26 mouse cellular contexts compared by ENCODE assay signal in the genomic region with DNA sequence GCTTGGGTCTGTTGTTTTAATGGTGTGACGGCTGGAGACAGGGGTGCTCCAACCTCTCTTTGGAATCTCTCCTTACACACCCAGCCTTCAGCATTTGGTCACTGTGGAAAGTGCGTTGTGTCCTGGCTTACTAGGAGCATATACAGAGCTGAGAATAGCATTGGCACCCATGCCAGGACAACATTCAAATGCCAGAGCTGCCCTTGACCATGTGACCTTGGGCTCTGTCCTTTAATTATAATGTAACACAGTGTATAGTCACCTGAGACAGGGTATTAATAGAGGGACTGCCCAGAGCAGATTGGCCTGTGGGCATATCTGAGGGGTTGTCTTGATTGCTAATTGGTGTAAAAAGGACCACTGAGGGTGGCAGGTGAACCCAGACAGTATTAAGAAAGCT.
DNase-seq lines count a peak whose midpoint lies in the region; ATAC-seq lines count a peak whose summit lies in the region.
"Had no signal": no experiment of that assay in that cellular context is flagged by ENCODE, and none has a peak within 500 bp of the region (broad histone marks: within the 10 kb centered on the region; RNA-seq: fewer than 3 reads in every experiment).

No protein-coding gene starts in this region.

- H3K9ac ChIP-seq in heart, embryonic 12.5 days: no peak overlapping the region
- H3K9ac ChIP-seq in midbrain, embryonic 11.5 days (ENCODE audit: low read length): no peak overlapping the region
- H3K9ac ChIP-seq in midbrain, embryonic 14.5 days (replicated peaks; ENCODE audit: low read length): no peak overlapping the region
- H3K9ac ChIP-seq: forebrain, embryonic 13.5 days; heart, embryonic 15.5 days; hindbrain, embryonic 13.5 days; intestine, embryonic 15.5 days had no signal

- no peak overlapping the region for H3K4me3 ChIP-seq in heart, embryonic 12.5 days
- H3K4me3 ChIP-seq in midbrain, embryonic 11.5 days (ENCODE audit: low read depth, low read length): no peak overlapping the region
- no peak overlapping the region for H3K4me3 ChIP-seq in midbrain, embryonic 14.5 days (replicated peaks; ENCODE audit: low read depth, low read length)
- H3K4me3 ChIP-seq: forebrain, embryonic 10.5 days; forebrain, embryonic 13.5 days; heart, embryonic 15.5 days; hindbrain, embryonic 10.5 days; hindbrain, embryonic 13.5 days; intestine, embryonic 15.5 days had no signal

- ATAC-seq in heart, embryonic 12.5 days (ENCODE audit: insufficient number of reproducible peaks, low FRiP score): no peak
- no peak for ATAC-seq in midbrain, embryonic 11.5 days (ENCODE audit: low FRiP score)
- ATAC-seq in midbrain, embryonic 14.5 days (ENCODE audit: low FRiP score, low TSS enrichment): no peak
- ATAC-seq: forebrain, embryonic 13.5 days; forebrain, embryonic 16.5 days; hindbrain, embryonic 16.5 days; intestine, embryonic 15.5 days; Patski had no signal

- WGBS in heart, embryonic 12.5 days: 90% methylated on average over 2 of the region's 2 CpGs
- WGBS in midbrain, embryonic 11.5 days: 94% methylated on average over 2 of the region's 2 CpGs
- WGBS in midbrain, embryonic 14.5 days: 97% methylated on average over 2 of the region's 2 CpGs

- intact Hi-C loops in heart, postnatal 36 days (cut with DNase I): no loop called here

- H3K4me2 ChIP-seq in heart, embryonic 12.5 days: no peak overlapping the region
- H3K4me2 ChIP-seq in midbrain, embryonic 11.5 days: no peak overlapping the region
- no peak overlapping the region for H3K4me2 ChIP-seq in midbrain, embryonic 14.5 days (ENCODE audit: low read length)
- H3K4me2 ChIP-seq: forebrain, embryonic 13.5 days; heart, embryonic 15.5 days; hindbrain, embryonic 13.5 days; intestine, embryonic 15.5 days had no signal

- H3K9me3 ChIP-seq in heart, embryonic 12.5 days (replicated peaks): peaks cover 4% of the 10 kb centered on the region; the same call in 1 of the 2 replicates
- H3K9me3 ChIP-seq in midbrain, embryonic 11.5 days (ENCODE audit: control insufficient read depth, low read length): no peaks in the 10 kb centered on the region
- H3K9me3 ChIP-seq in midbrain, embryonic 14.5 days (ENCODE audit: control insufficient read depth, low read length): no peaks in the 10 kb centered on the region
- H3K9me3 ChIP-seq: forebrain, embryonic 10.5 days; forebrain, embryonic 13.5 days; G1E; heart, embryonic 15.5 days; hindbrain, embryonic 10.5 days; hindbrain, embryonic 13.5 days; intestine, embryonic 15.5 days had no signal

- H3K36me3 ChIP-seq in heart, embryonic 12.5 days: no peaks in the 10 kb centered on the region
- H3K36me3 ChIP-seq in midbrain, embryonic 11.5 days (ENCODE audit: control insufficient read depth, insufficient read depth, low read length): no peaks in the 10 kb centered on the region
- H3K36me3 ChIP-seq in midbrain, embryonic 14.5 days (ENCODE audit: control insufficient read depth, insufficient read depth, low read length): no peaks in the 10 kb centered on the region
- H3K36me3 ChIP-seq: forebrain, embryonic 10.5 days; G1E; heart, embryonic 15.5 days; hindbrain, embryonic 10.5 days; hindbrain, embryonic 13.5 days; intestine, embryonic 15.5 days had no signal

- DNase-seq in heart, adult 18-20 months: peak; percentile 70 to 80
- peak; percentile 70 to 82 for DNase-seq in heart, adult 9 months (ENCODE audit: low spot score in 2 of 2)
- DNase-seq in heart, postnatal 36 days: no peak
- DNase-seq in midbrain, embryonic 11.5 days (ENCODE audit: low spot score, missing footprints): peak; percentile 19
- DNase-seq in midbrain, embryonic 14.5 days: no peak
- DNase-seq in heart, postnatal 4 days: peak; percentile 56
- DNase-seq in adrenal gland, postnatal 36 days: no peak
- DNase-seq: adrenal gland, postnatal 10 days; cerebellum, adult 11-12 months; cerebellum, adult 8-10 months; cerebellum, postnatal 14 days; gastrocnemius, postnatal 10 days; gastrocnemius, postnatal 36 days; kidney, adult 18-20 months had no signal

- peaks cover 41% of the 10 kb centered on the region for H3K27me3 ChIP-seq in heart, embryonic 12.5 days (replicated peaks)
- no peaks in the 10 kb centered on the region; the same call in 1 of the 2 replicates for H3K27me3 ChIP-seq in midbrain, embryonic 11.5 days (ENCODE audit: control insufficient read depth, insufficient read depth, low read length)
- H3K27me3 ChIP-seq in midbrain, embryonic 14.5 days (ENCODE audit: control insufficient read depth, insufficient read depth, low read length): no peaks in the 10 kb centered on the region
- H3K27me3 ChIP-seq: CH12.LX; intestine, embryonic 15.5 days; Patski had no signal

- H3K27ac ChIP-seq in heart, embryonic 12.5 days (ENCODE audit: poor library complexity, severe bottlenecking): no peak overlapping the region
- H3K27ac ChIP-seq in midbrain, embryonic 11.5 days (ENCODE audit: low read depth, low read length): no peak overlapping the region
- H3K27ac ChIP-seq in midbrain, embryonic 14.5 days (replicated peaks; ENCODE audit: low read depth, low read length): no peak overlapping the region
- H3K27ac ChIP-seq: forebrain, embryonic 10.5 days; forebrain, embryonic 13.5 days; heart, embryonic 15.5 days; hindbrain, embryonic 10.5 days; hindbrain, embryonic 13.5 days; intestine, embryonic 15.5 days had no signal

- peaks cover 23% of the 10 kb centered on the region for H3K4me1 ChIP-seq in heart, embryonic 12.5 days (replicated peaks)
- no peaks in the 10 kb centered on the region for H3K4me1 ChIP-seq in midbrain, embryonic 11.5 days (ENCODE audit: control insufficient read depth, insufficient read depth, low read length)
- 0 out of 2 replicates have a peak, but pooled peaks cover 5% of the 10 kb centered on the region for H3K4me1 ChIP-seq in midbrain, embryonic 14.5 days (ENCODE audit: control insufficient read depth, insufficient read depth, low read length)
- H3K4me1 ChIP-seq: forebrain, embryonic 13.5 days had no signal

Comparison
In these comparisons a context has a peak if more than half of its experiments do, and no peak if none do; other contexts are left out.
1. DNase-seq: peak in heart, adult 18-20 months (2 of 2), heart, adult 9 months (2 of 2), midbrain, embryonic 11.5 days (single experiment) and heart, postnatal 4 days (single experiment); none in heart, postnatal 36 days (0 of 2), midbrain, embryonic 14.5 days (single experiment) and adrenal gland, postnatal 36 days (0 of 2).